Mouse (Mus musculus): ENCODE data around the gene Uqcr10. TPM values are rescaled to one million over a fixed set of nuclear protein-coding genes. Genes with fewer than 3 reads are reported as not detected.

Uqcr10 gene
- polyA plus RNA-seq, 2 experiments: 569 to 747 TPM

DNA sequence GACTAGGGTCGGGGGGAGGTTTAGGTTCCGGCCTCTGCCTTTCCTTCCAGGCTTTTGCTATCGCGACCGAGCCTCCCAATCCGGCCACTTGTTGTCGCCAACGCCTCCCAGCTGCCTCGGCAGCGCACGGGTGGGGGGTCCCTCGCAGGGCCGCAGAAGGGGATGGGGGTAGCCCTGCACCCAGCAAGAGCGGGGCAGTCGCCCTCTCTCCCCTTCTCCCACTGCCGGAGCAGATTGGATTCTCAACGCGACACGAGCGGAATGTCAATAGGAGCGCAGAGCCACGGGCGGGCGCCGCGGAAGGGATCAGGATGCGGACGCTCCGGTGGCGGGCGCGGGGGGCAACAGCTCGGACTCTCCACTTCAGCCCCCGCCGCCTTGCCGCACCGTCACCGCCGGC is 41.8 kb upstream of the Uqcr10 start:
- Histone ChIP-seq H3K9me3 (ENCODE audit: control insufficient read depth, low read length) (no peaks in the 10 kb centered on the region), H3K9ac (replicated peaks) (no peak overlapping the region), H3K27ac (no peak overlapping the region), H3K4me1 (replicated peaks; ENCODE audit: control insufficient read depth in 2 of 2, insufficient read depth in 2 of 2, low read length in 1 of 2) (no peaks in the 10 kb centered on the region), H3K36me3 (replicated peaks; ENCODE audit: control insufficient read depth, insufficient read depth, low read depth) (no peaks in the 10 kb centered on the region), H3K27me3 (ENCODE audit: control insufficient read depth, insufficient read depth, low read length) (peaks cover 70% of the 10 kb centered on the region), H3K4me2 (ENCODE audit: low read depth) (peak overlapping the region; percentile 49), H3K4me3 (ENCODE audit: insufficient read depth in 1 of 2, low read depth in 2 of 2, low read length in 2 of 2) (peak overlapping the region in 1 of 2 experiments; percentile 34; a peak in 2 of 4 replicates)
- TF ChIP-seq EP300 (IDR thresholded peaks at IDR 0.05; ENCODE audit: low read depth) (no peak), CTCF (IDR thresholded peaks at IDR 0.05; ENCODE audit: low read depth) (no peak)
- no peak for DNase-seq (ENCODE audit: low read depth in 3 of 3, low spot score in 3 of 3)
- ATAC-seq (ENCODE audit: insufficient read depth): no peak
- WGBS (ENCODE audit: insufficient replicate concordance): 1% methylated on average over 38 of the region's 39 CpGs

DNA sequence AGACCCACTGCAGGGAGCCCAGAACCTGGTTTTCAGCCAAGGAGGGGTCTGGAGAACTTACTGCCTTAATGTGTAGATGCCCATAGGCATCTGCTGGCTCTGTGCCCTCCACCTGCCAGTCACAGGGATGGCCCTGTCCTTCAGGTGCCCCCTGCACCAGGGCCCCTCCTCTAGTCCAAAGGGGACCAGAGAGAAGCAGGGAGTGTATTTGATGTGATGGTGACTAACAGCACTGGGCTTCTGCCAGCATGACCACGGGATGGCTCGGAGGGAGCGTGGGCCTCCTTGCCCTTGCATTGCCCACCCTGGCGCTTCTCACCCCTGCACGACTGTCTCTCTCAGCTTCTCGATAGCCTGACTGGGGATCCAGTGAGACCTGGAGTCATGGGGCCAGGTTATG is 40.5 kb upstream of the Uqcr10 start:
- 45% methylated on average over 6 of the region's 6 CpGs for WGBS (ENCODE audit: insufficient replicate concordance)
- H3K4me1 ChIP-seq (replicated peaks; ENCODE audit: control insufficient read depth in 2 of 2, insufficient read depth in 2 of 2, low read length in 1 of 2): no peaks in the 10 kb centered on the region
- TF ChIP-seq EP300 (IDR thresholded peaks at IDR 0.05; ENCODE audit: low read depth): no peak
- TF ChIP-seq CTCF (IDR thresholded peaks at IDR 0.05; ENCODE audit: low read depth): no peak
- H3K27me3 ChIP-seq (ENCODE audit: control insufficient read depth, insufficient read depth, low read length): peaks cover 62% of the 10 kb centered on the region
- no peak overlapping the region for H3K27ac ChIP-seq
- H3K36me3 ChIP-seq (replicated peaks; ENCODE audit: control insufficient read depth, insufficient read depth, low read depth): no peaks in the 10 kb centered on the region
- no peak overlapping the region for H3K4me2 ChIP-seq (ENCODE audit: low read depth)
- no peak overlapping the region for H3K9ac ChIP-seq (replicated peaks)
- H3K4me3 ChIP-seq (ENCODE audit: insufficient read depth in 1 of 2, low read depth in 2 of 2, low read length in 2 of 2): no peak overlapping the region
- no peak for ATAC-seq (ENCODE audit: insufficient read depth)
- no peak for DNase-seq (ENCODE audit: low read depth in 3 of 3, low spot score in 3 of 3)
- no peaks in the 10 kb centered on the region for H3K9me3 ChIP-seq (ENCODE audit: control insufficient read depth, low read length)

DNA sequence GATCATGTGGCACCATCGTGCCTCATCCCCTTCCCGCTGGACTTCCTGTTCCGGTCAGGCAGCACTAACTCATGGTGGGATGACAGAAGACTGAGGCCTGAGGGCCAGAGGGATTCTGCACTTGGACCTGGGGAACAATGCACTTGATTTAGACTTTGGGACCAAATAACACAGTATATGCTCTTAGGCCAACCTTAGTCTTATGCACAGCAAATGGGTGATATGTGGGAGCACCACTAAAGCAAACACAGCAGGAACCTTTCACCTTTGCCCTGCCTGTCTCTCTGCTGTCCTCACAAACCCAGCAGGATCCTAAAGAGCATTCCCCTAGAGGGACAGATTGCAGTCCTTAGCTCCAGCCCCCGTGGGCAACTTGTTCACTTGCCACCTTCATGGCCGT is 36.6 kb upstream of the Uqcr10 start:
- peaks cover 23% of the 10 kb centered on the region for H3K27me3 ChIP-seq (ENCODE audit: control insufficient read depth, insufficient read depth, low read length)
- ATAC-seq (ENCODE audit: insufficient read depth) (peak; percentile 49; the same call in 1 of the 2 replicates), DNase-seq (ENCODE audit: low read depth in 3 of 3, low spot score in 3 of 3) (no peak)

DNA sequence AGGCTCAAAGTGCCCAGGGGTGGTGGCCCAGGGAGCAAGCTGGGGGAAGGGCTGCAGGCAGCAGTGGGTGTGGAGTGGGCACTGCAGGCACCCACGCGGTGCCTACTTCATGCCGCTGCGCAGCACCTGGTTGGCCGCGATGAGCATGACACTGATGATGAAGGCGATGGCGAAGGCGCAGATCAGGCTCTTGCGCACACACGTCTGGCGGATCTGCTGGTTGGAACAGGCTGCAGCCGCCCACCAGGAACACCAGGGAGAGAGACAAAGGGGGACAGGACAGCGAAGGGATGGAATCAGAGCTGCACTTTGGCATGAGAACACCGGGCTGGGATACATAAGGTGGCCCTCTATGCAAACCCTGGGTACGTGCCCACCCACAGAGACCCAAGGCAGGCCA is 34.6 kb upstream of the Uqcr10 start:
- no peak overlapping the region for H3K4me3 ChIP-seq (ENCODE audit: insufficient read depth in 1 of 2, low read depth in 2 of 2, low read length in 2 of 2)
- no peak overlapping the region for H3K27ac ChIP-seq
- 84% methylated on average over 16 of the region's 16 CpGs for WGBS (ENCODE audit: insufficient replicate concordance)

More for the DNA sequence above, 36.6 kb upstream of the Uqcr10 start:
- H3K4me1 ChIP-seq (replicated peaks; ENCODE audit: control insufficient read depth in 2 of 2, insufficient read depth in 2 of 2, low read length in 1 of 2): no peaks in the 10 kb centered on the region
- no peak overlapping the region for H3K4me2 ChIP-seq (ENCODE audit: low read depth)
- no peak for TF ChIP-seq CTCF (IDR thresholded peaks at IDR 0.05; ENCODE audit: low read depth)
- no peak for TF ChIP-seq EP300 (IDR thresholded peaks at IDR 0.05; ENCODE audit: low read depth)
- H3K27ac ChIP-seq: no peak overlapping the region
- 31% methylated on average over 5 of the region's 5 CpGs for WGBS (ENCODE audit: insufficient replicate concordance)
- H3K36me3 ChIP-seq (replicated peaks; ENCODE audit: control insufficient read depth, insufficient read depth, low read depth): no peaks in the 10 kb centered on the region
- H3K9ac ChIP-seq (replicated peaks): no peak overlapping the region
- H3K4me3 ChIP-seq (ENCODE audit: insufficient read depth in 1 of 2, low read depth in 2 of 2, low read length in 2 of 2): no peak overlapping the region
- no peaks in the 10 kb centered on the region for H3K9me3 ChIP-seq (ENCODE audit: control insufficient read depth, low read length)

DNA sequence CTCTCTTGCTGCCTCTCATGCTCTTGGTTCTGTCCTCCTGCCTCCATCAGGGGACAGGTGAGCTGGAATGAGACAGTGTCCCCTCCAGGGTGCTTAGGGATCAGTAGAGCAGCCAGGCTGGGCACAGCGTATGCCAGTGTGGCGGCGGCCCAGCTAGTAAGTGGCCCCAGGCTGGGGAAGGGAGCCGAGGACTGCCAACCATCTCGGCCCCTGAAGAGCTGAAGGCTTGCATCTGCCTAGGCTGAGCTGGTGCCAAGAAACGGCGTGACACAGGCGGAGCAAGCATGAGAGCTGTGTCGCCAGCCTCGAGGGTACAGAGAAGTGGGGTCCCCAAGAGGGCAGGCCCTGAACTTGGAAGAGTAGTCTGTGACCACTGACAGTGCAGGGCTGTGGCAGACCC is 33.5 kb upstream of the Uqcr10 start:
- Histone ChIP-seq H3K4me1 (replicated peaks; ENCODE audit: control insufficient read depth in 2 of 2, insufficient read depth in 2 of 2, low read length in 1 of 2) (no peaks in the 10 kb centered on the region), H3K9me3 (ENCODE audit: control insufficient read depth, low read length) (no peaks in the 10 kb centered on the region), H3K4me2 (ENCODE audit: low read depth) (no peak overlapping the region), H3K36me3 (replicated peaks; ENCODE audit: control insufficient read depth, insufficient read depth, low read depth) (no peaks in the 10 kb centered on the region), H3K4me3 (ENCODE audit: insufficient read depth in 1 of 2, low read depth in 2 of 2, low read length in 2 of 2) (no peak overlapping the region), H3K27ac (no peak overlapping the region), H3K27me3 (ENCODE audit: control insufficient read depth, insufficient read depth, low read length) (no peaks in the 10 kb centered on the region; the same call in 1 of the 2 replicates), H3K9ac (replicated peaks) (no peak overlapping the region)
- 75% methylated on average over 10 of the region's 10 CpGs for WGBS (ENCODE audit: insufficient replicate concordance)
- no peak for DNase-seq (ENCODE audit: low read depth in 3 of 3, low spot score in 3 of 3)
- TF ChIP-seq EP300 (IDR thresholded peaks at IDR 0.05; ENCODE audit: low read depth) (no peak), CTCF (IDR thresholded peaks at IDR 0.05; ENCODE audit: low read depth) (no peak)
- ATAC-seq (ENCODE audit: insufficient read depth): no peak

More for the DNA sequence above, 34.6 kb upstream of the Uqcr10 start:
- DNase-seq (ENCODE audit: low read depth in 3 of 3, low spot score in 3 of 3) (no peak), ATAC-seq (ENCODE audit: insufficient read depth) (no peak)
- H3K4me2 ChIP-seq (ENCODE audit: low read depth): no peak overlapping the region
- H3K36me3 ChIP-seq (replicated peaks; ENCODE audit: control insufficient read depth, insufficient read depth, low read depth): no peaks in the 10 kb centered on the region
- no peak overlapping the region for H3K9ac ChIP-seq (replicated peaks)
- no peaks in the 10 kb centered on the region for H3K4me1 ChIP-seq (replicated peaks; ENCODE audit: control insufficient read depth in 2 of 2, insufficient read depth in 2 of 2, low read length in 1 of 2)
- no peaks in the 10 kb centered on the region for H3K9me3 ChIP-seq (ENCODE audit: control insufficient read depth, low read length)
- TF ChIP-seq EP300 (IDR thresholded peaks at IDR 0.05; ENCODE audit: low read depth) (no peak), CTCF (IDR thresholded peaks at IDR 0.05; ENCODE audit: low read depth) (no peak)
- peaks cover 3% of the 10 kb centered on the region for H3K27me3 ChIP-seq (ENCODE audit: control insufficient read depth, insufficient read depth, low read length)
